Mouse (Mus musculus): ENCODE results near the gene Mpdz. TPM values are rescaled to one million over a fixed set of nuclear protein-coding genes. Genes with fewer than 3 reads are reported as not detected.

Gene Mpdz
- polyA plus RNA-seq, 1 experiment from 2014 or later, result 30.5 TPM

DNA sequence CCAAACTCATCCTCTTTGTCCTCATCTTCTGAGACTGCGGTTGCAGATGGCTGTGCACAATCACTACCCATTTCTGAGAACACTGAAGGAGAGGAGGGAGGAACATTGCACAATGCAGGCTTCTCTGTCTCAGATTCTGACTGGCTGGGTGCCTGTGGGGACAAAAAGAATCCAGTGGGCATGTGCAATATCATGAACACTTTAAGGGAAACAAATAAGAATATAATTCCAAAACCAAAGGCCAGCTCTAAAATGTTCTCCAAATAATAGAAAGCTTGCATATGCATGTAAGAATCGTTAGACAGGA, 132.5 kb downstream of the Mpdz start:
- Histone ChIP-seq H3K4me3 (ENCODE audit: low read length) (no peak overlapping the region), H3K9ac (ENCODE audit: low read length) (no peak overlapping the region), H3K4me2 (ENCODE audit: low read depth, low read length) (no peak overlapping the region), H3K27ac (ENCODE audit: low read length) (peak overlapping the region; percentile 47; the same call in 1 of the 2 replicates), H3K36me3 (ENCODE audit: control insufficient read depth, insufficient read depth, low read length) (no peaks in the 10 kb centered on the region), H3K27me3 (ENCODE audit: control insufficient read depth, insufficient read depth, low read depth, low read length) (no peaks in the 10 kb centered on the region), H3K4me1 (replicated peaks; ENCODE audit: control insufficient read depth, insufficient read depth, low read length) (peaks cover 8% of the 10 kb centered on the region), H3K9me3 (ENCODE audit: control insufficient read depth, low read length) (no peaks in the 10 kb centered on the region)
- ATAC-seq (ENCODE audit: low read depth), result peak; percentile 47; the same call in 1 of the 2 replicates
- WGBS, result 57% methylated on average over 2 of the region's 2 CpGs

DNA sequence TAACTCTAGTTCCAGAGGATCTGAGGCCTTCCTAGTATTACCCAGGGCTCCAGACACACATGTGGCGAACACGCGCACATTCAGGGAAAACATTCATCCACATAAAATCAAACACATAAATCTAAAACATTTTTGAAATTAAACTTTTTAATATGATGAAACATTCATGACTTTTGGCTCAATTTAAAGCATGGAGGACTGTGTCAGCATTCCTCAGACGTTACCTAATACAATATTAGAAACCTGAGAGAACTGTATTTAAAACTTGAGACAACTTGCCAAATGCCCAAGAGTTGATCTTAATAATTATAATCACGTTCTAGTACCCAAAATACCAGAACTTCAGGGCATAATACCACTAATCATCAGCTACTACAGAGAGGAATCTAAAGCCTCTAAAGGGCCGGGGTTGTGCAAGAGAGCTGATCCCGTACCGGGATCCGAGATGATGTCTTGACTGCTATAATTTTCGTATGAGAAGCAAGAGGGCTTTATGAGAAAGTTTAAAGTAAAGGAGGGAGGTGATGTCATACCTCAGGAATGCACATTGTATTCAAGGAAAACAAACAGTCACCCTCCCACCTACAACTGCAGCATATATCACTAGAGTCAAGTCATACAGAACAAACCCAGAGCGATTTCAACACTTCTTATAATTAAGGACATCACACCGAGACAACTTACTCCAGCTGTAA, 133.0 kb downstream of the Mpdz start:
- peak; percentile 47; the same call in 1 of the 2 replicates for ATAC-seq (ENCODE audit: low read depth)
- Histone ChIP-seq H3K27ac (ENCODE audit: low read length) (peak overlapping the region; percentile 47; the same call in 1 of the 2 replicates), H3K27me3 (ENCODE audit: control insufficient read depth, insufficient read depth, low read depth, low read length) (no peaks in the 10 kb centered on the region), H3K4me3 (ENCODE audit: low read length) (no peak overlapping the region), H3K4me2 (ENCODE audit: low read depth, low read length) (no peak overlapping the region), H3K4me1 (replicated peaks; ENCODE audit: control insufficient read depth, insufficient read depth, low read length) (peaks cover 8% of the 10 kb centered on the region), H3K9me3 (ENCODE audit: control insufficient read depth, low read length) (no peaks in the 10 kb centered on the region), H3K36me3 (ENCODE audit: control insufficient read depth, insufficient read depth, low read length) (no peaks in the 10 kb centered on the region), H3K9ac (ENCODE audit: low read length) (no peak overlapping the region)
- 56% methylated on average over 12 of the region's 12 CpGs for whole genome bisulfite sequencing

DNA sequence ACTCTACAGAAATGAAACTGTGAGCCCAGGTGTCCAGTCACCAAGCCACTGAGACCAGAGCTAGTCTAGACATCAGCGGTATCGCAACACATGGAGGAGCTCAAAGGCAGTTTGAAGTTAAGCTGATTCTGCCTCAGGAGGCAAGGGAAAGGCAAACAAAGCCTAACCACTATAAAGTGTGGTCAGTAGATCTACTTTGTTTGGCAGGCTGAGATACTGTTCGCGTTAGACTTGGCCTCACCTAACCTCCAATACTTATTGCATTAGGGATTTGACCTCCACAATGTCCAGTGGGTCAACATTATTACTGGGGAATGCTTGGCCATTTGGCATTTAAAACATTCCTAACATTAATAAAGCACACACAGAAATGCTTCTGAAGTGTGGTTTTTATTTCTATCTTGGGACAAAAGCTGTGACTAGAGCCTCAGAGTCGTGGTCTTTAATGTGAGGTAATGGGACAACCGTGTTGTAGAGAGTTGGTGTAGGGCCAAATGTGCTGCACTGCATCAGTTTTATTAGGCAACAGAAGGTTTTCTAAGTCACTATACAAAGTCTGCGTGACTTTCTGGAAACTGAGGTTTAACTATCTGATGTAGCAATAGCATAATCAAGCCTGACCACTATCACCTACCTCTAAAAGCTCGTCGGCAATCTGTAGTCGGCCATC, 134.9 kb downstream of the Mpdz start:
- Histone ChIP-seq H3K9me3 (ENCODE audit: control insufficient read depth, low read length) (no peaks in the 10 kb centered on the region), H3K4me3 (ENCODE audit: low read length) (no peak overlapping the region), H3K4me2 (ENCODE audit: low read depth, low read length) (no peak overlapping the region), H3K27ac (ENCODE audit: low read length) (no peak overlapping the region), H3K9ac (ENCODE audit: low read length) (no peak overlapping the region), H3K4me1 (replicated peaks; ENCODE audit: control insufficient read depth, insufficient read depth, low read length) (peaks cover 6% of the 10 kb centered on the region), H3K27me3 (ENCODE audit: control insufficient read depth, insufficient read depth, low read depth, low read length) (no peaks in the 10 kb centered on the region), H3K36me3 (ENCODE audit: control insufficient read depth, insufficient read depth, low read length) (peaks cover 4% of the 10 kb centered on the region)
- no peak for ATAC-seq (ENCODE audit: low read depth)
- WGBS, result 84% methylated on average over 10 of the region's 10 CpGs

DNA sequence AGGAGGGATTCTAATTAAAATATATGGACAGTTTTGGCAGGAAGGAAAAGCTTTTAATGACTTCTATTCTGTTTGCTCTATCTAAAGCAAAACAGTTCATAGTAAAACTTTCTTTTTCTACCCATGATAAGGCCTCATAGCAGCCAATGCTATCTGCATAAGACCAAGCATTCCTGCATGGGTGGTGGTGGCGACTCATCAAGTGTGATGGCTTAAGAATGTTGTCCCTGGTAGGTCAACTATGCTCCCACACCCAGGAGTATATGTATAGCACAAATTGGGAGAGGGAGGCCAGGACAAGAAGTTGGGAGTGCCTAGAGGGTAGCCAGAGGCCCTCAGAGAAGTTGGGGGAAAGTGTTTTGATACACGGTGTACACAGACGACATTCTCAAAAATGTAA, 140.6 kb downstream of the Mpdz start:
- no peak for ATAC-seq (ENCODE audit: low read depth)
- WGBS, result 85% methylated on average over 3 of the region's 3 CpGs
- H3K36me3 ChIP-seq (ENCODE audit: control insufficient read depth, insufficient read depth, low read length), result peaks cover 6% of the 10 kb centered on the region
- no peaks in the 10 kb centered on the region for H3K4me1 ChIP-seq (replicated peaks; ENCODE audit: control insufficient read depth, insufficient read depth, low read length)
- no peaks in the 10 kb centered on the region for H3K27me3 ChIP-seq (ENCODE audit: control insufficient read depth, insufficient read depth, low read depth, low read length)
- H3K9me3 ChIP-seq (ENCODE audit: control insufficient read depth, low read length), result no peaks in the 10 kb centered on the region
- H3K4me2 ChIP-seq (ENCODE audit: low read depth, low read length), result no peak overlapping the region
- no peak overlapping the region for H3K4me3 ChIP-seq (ENCODE audit: low read length)
- H3K27ac ChIP-seq (ENCODE audit: low read length), result no peak overlapping the region
- no peak overlapping the region for H3K9ac ChIP-seq (ENCODE audit: low read length)

DNA sequence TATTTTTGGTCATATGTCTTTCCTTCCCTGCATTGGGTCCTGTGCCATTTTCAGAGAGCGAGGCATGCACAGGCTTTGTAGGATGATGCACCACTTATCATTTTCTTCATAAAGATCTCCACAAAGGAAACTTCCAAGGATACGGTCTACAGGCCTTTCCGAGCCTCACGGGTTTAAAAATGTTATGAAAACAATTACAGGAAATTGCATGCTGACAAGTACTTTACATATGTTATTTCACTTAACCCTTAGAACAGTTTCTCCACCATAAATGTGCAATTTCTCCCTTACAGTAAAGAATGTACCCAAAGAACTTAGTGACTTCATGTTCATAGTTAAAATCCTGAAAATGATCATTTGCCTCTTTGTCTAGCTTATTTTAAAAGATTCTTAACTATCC, 144.2 kb downstream of the Mpdz start:
- H3K27ac ChIP-seq (ENCODE audit: low read length), result no peak overlapping the region

DNA sequence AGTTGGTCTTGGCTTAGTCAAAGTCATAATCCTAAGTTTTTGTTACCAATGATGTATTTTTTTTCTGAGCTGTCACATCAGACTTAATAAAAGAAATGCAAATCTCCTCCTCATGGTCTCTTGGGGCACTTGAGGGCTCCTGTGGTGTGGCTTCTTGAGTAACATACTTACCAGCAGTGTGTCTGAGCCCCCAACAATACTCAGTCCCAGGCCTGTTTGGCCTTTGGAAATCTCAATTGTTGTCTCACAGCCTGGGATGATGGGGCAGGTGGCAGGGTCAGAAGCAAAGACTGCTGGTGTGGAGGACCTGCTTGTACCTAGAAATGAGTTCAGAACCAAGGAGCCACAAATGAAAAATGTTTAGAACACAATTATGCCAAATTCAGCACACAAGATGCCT, 149.3 kb downstream of the Mpdz start:
- Histone ChIP-seq H3K4me1 (replicated peaks; ENCODE audit: control insufficient read depth, insufficient read depth, low read length) (no peaks in the 10 kb centered on the region), H3K9me3 (ENCODE audit: control insufficient read depth, low read length) (no peaks in the 10 kb centered on the region), H3K4me2 (ENCODE audit: low read depth, low read length) (no peak overlapping the region), H3K4me3 (ENCODE audit: low read length) (no peak overlapping the region), H3K9ac (ENCODE audit: low read length) (no peak overlapping the region), H3K27me3 (ENCODE audit: control insufficient read depth, insufficient read depth, low read depth, low read length) (no peaks in the 10 kb centered on the region), H3K27ac (ENCODE audit: low read length) (no peak overlapping the region), H3K36me3 (ENCODE audit: control insufficient read depth, insufficient read depth, low read length) (0 out of 2 replicates have a peak, but pooled peaks cover 5% of the 10 kb centered on the region)
- ATAC-seq (ENCODE audit: low read depth), result no peak

More for the DNA sequence above, 144.2 kb downstream of the Mpdz start:
- Histone ChIP-seq H3K4me1 (replicated peaks; ENCODE audit: control insufficient read depth, insufficient read depth, low read length) (no peaks in the 10 kb centered on the region), H3K4me3 (ENCODE audit: low read length) (no peak overlapping the region), H3K4me2 (ENCODE audit: low read depth, low read length) (no peak overlapping the region), H3K36me3 (ENCODE audit: control insufficient read depth, insufficient read depth, low read length) (peaks cover 6% of the 10 kb centered on the region), H3K9ac (ENCODE audit: low read length) (no peak overlapping the region), H3K9me3 (ENCODE audit: control insufficient read depth, low read length) (no peaks in the 10 kb centered on the region), H3K27me3 (ENCODE audit: control insufficient read depth, insufficient read depth, low read depth, low read length) (no peaks in the 10 kb centered on the region)
- WGBS, result 57% methylated on average over 4 of the region's 4 CpGs
- ATAC-seq (ENCODE audit: low read depth), result no peak

DNA sequence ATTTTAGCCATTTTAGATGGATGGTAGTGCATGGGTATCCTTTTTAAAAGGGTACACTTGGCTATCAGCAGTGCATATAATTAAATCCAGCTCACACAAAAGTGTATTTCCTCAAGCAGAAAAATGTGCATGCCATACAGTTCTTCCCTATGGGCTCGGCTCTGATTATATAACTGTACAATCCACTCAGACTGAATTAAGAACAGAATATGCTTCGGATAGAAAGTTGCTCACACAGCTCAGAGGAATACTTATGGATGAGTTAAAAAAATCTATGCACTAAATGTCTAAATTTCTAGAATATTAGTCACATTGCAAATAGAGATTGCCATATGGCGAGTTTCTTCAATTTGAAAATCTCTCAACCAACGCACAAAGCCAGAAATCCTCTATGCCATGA, 157.1 kb downstream of the Mpdz start:
- Histone ChIP-seq H3K36me3 (ENCODE audit: control insufficient read depth, insufficient read depth, low read length) (0 out of 2 replicates have a peak, but pooled peaks cover 4% of the 10 kb centered on the region), H3K27ac (ENCODE audit: low read length) (no peak overlapping the region), H3K9me3 (ENCODE audit: control insufficient read depth, low read length) (no peaks in the 10 kb centered on the region), H3K4me3 (ENCODE audit: low read length) (no peak overlapping the region), H3K4me1 (replicated peaks; ENCODE audit: control insufficient read depth, insufficient read depth, low read length) (no peaks in the 10 kb centered on the region), H3K4me2 (ENCODE audit: low read depth, low read length) (no peak overlapping the region), H3K9ac (ENCODE audit: low read length) (no peak overlapping the region), H3K27me3 (ENCODE audit: control insufficient read depth, insufficient read depth, low read depth, low read length) (no peaks in the 10 kb centered on the region)
- 90% methylated on average over 4 of the region's 4 CpGs for WGBS
- ATAC-seq (ENCODE audit: low read depth), result no peak

DNA sequence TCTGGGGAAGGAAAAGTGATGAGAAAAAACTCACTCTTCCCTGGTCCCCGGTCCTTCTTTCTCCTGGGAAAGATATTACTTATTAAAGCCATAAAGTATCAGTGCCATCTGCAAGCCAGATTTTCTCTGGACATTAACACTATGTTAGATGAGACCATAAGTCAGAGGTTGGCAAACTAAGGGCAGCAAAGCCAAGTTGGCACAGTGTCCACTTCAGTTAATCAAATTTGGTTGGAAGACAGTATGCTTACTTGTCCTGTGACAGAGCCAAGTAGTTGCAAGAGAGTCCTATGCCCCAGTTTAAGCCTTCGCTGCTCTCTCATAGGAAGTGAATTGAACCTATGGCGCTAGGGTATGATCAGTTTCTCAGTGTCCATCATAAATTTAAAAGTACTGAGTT, 159.0 kb downstream of the Mpdz start:
- Histone ChIP-seq H3K27ac (ENCODE audit: low read length) (no peak overlapping the region), H3K36me3 (ENCODE audit: control insufficient read depth, insufficient read depth, low read length) (peaks cover 4% of the 10 kb centered on the region; the same call in 1 of the 2 replicates), H3K9ac (ENCODE audit: low read length) (no peak overlapping the region), H3K4me2 (ENCODE audit: low read depth, low read length) (no peak overlapping the region), H3K4me3 (ENCODE audit: low read length) (no peak overlapping the region), H3K9me3 (ENCODE audit: control insufficient read depth, low read length) (no peaks in the 10 kb centered on the region), H3K4me1 (replicated peaks; ENCODE audit: control insufficient read depth, insufficient read depth, low read length) (no peaks in the 10 kb centered on the region), H3K27me3 (ENCODE audit: control insufficient read depth, insufficient read depth, low read depth, low read length) (no peaks in the 10 kb centered on the region)
- ATAC-seq (ENCODE audit: low read depth), result no peak
- 90% methylated on average over 3 of the region's 3 CpGs for WGBS

DNA sequence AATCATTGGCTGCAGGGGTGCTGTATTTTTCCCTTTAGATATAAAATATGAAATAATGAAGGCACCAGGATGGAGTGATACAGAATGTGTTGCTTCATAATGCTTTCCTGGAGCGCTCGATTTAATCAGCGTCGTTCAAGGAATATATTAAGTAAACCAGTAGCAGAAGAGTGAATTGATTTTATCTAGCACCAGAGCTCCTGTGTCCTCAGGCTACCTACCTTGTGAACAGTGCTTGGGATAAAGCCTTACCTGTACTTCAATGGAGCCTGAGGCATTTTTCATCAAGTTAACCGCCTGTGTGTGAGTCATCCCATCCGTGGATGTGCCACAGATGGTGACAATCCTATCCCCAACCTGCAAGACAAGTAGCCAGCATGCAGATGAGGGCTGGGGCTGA, 159.5 kb downstream of the Mpdz start:
- ATAC-seq (ENCODE audit: low read depth), result no peak
- H3K4me3 ChIP-seq (ENCODE audit: low read length), result no peak overlapping the region
- H3K36me3 ChIP-seq (ENCODE audit: control insufficient read depth, insufficient read depth, low read length), result peaks cover 4% of the 10 kb centered on the region; the same call in 1 of the 2 replicates
- H3K9ac ChIP-seq (ENCODE audit: low read length), result no peak overlapping the region
- no peak overlapping the region for H3K27ac ChIP-seq (ENCODE audit: low read length)
- H3K27me3 ChIP-seq (ENCODE audit: control insufficient read depth, insufficient read depth, low read depth, low read length), result no peaks in the 10 kb centered on the region
- no peaks in the 10 kb centered on the region for H3K4me1 ChIP-seq (replicated peaks; ENCODE audit: control insufficient read depth, insufficient read depth, low read length)
- 88% methylated on average over 6 of the region's 6 CpGs for WGBS
- H3K9me3 ChIP-seq (ENCODE audit: control insufficient read depth, low read length), result no peaks in the 10 kb centered on the region
- H3K4me2 ChIP-seq (ENCODE audit: low read depth, low read length), result no peak overlapping the region
